Mouse (Mus musculus) CD4-positive helper T cell, adult 2 months (primary cell): ENCODE results near the gene Ephb3.

Source experiments
- DNase-seq: peaks from one replicate; pipeline ENCODE4 v3.0.0-alpha.2; 2012; ENCODE audit warnings: low read depth, missing footprints, low spot score

Ephb3 gene

DNA sequence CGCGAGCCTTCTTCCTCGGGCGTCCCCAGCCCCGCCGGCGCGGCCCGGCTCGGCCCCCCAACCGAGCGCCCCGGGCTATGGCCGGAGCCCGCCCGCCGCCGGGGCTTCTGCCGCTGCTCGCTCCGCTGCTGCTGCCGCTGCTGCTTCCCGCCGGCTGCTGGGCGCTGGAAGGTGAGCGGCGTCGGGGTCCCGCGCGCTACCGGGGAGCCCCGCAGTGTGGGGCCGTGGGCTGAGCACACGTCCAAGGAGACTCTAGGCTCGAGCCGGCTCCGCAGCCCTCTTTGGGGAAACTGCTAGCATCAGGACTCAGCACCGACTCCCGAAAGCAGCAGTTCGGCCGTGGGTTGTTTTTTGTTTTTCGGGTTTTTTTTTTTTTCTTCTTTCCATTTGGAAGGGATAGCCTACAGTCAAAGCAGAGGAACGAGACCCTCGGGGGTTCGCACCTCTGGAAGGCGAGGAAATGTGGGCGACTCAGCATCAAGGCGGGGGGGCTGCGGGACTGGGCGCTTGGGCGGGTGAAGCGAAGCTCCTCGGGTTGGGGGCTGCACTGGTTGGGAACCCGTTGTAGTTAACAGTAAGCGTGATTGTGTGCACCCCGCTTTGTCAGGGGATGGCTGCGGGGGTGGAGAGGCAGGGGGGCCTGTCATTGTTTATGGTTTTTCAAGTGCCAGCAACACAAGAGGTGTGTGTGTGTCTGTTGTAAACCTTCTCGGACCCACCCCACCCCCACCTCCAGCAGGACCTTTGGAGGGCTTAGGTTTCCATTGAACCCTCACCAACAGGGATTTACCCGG, 735 bp downstream of the Ephb3 start:
- no peak for DNase-seq

DNA sequence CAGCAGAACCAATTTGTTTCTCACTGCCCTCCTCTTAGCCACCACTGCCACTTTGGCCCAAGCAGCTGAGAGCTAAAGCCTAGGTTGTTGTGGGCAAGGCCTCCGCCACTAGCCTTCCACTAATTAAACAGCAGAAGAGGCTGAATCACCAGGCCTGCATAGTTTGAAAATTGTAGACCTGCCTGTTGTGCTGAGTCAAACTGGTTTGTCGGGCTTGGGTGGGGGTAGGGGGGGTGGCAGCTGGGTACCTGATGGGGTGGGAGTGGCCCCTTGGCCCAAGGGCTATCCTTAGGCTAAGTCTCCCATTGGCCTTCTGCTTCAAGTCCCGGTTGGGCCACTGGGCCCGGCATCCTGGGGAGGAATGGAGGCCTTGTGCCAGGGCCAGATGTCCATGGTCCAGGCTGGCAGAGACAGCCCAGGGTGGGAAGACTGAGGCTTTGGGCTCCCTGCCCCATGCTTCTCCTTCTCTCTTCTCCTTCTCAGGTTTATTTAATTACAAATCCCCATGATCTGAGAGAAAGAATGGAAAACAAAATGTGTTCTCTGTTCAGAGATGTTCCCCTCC, 3.5 kb downstream of the Ephb3 start:
- DNase-seq: no peak

DNA sequence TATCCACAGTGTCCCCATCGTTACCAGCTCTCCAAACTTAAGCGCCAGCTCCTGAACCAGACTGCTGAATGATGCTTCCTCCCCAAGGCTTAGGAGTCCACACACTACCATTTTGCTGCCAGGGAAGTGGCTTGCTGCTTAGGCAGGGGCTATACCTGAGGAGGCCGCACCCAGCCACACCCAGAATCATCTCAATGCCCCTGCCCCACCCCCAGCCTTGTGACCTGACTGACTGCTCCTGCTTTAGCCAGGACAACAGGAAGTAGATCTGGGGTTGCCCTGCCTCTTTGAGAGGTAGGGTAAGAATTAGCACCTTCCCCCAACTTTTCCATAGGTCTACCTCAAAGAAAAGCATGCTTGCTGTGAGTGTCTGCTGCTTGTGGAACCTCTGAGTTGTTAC, 4.7 kb downstream of the Ephb3 start:
- DNase-seq: no peak

GRCm38 (mm10) chr16:21210204-21210603, 5.6 kb downstream of the Ephb3 start:
- no peak for DNase-seq

GRCm38 (mm10) chr16:21210667-21211338, 6.2 kb downstream of the Ephb3 start:
- DNase-seq: no peak

DNA sequence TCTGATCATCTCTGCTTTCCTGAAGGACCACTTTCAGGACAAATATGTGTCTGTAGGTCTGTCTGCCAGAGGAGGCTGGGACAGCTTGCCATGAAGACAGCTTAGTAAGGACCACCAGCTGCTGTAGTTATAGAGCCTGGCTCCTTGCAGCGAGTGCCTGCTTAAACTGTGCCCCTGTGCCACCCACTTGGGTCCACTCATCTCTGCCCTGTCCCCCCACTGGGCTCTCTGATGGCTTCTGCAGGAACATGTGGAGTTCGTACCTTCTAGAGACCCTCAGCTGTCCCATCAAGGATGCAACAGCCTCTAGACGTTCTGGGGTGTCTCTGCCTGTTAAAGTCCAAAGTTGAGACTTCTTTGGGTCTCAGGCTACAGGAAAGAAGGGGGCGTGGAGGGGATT, 6.9 kb downstream of the Ephb3 start:
- DNase-seq: no peak

- no peak for DNase-seq
Observed at GRCm38 (mm10) chr16:21212369-21212768, 7.8 kb downstream of the Ephb3 start.

- no peak for DNase-seq
Observed at GRCm38 (mm10) chr16:21213939-21214338, 9.4 kb downstream of the Ephb3 start.

DNA sequence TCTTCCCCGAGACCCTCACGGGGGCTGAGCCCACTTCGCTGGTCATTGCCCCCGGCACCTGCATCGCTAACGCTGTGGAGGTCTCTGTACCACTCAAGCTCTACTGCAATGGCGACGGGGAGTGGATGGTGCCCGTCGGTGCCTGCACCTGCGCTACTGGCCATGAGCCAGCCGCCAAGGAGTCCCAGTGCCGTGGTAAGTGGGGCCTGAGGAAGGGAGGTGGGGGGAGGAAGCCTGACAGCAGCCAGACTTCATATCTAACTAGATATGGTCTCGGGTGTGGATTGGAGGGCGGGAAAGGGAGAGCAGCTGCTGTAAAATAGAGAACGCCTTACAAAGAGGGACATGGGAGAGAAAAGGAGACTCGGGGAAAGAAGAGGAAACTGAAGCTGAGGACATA, 10.2 kb downstream of the Ephb3 start:
- no peak for DNase-seq

- no peak for DNase-seq
Observed at GRCm38 (mm10) chr16:21216047-21216446, 11.5 kb downstream of the Ephb3 start.

GRCm38 (mm10) chr16:21217233-21217632, 12.7 kb downstream of the Ephb3 start:
- DNase-seq: no peak

GRCm38 (mm10) chr16:21219656-21220055, 15.1 kb downstream of the Ephb3 start:
- DNase-seq: no peak

GRCm38 (mm10) chr16:21223038-21223437, 18.5 kb downstream of the Ephb3 start:
- DNase-seq: no peak

GRCm38 (mm10) chr16:21224648-21225240, 20.2 kb downstream of the Ephb3 start:
- no peak for DNase-seq

DNA sequence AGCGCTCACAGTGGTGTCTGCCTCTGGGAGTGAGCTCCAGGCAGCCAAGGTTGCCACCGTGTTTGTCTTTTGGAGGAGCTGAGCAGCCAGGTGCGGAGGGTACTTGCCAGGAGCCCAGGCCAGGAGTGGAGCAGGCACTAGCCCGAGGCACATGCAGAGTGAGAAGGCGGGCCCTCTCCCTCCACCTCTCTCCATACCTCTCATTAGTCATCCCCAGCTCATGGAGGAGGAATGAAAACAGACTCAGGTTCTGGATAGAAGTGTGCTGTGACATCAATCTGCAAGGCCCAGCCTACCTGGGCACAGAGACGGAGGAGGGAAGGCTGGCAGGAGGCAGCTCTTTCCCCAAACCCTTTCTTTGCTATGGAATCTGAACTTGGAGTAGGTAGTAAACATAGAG, 22.1 kb downstream of the Ephb3 start:
- no peak for DNase-seq

GRCm38 (mm10) chr16:21235135-21235534, 30.6 kb downstream of the Ephb3 start:
- DNase-seq: no peak

DNA sequence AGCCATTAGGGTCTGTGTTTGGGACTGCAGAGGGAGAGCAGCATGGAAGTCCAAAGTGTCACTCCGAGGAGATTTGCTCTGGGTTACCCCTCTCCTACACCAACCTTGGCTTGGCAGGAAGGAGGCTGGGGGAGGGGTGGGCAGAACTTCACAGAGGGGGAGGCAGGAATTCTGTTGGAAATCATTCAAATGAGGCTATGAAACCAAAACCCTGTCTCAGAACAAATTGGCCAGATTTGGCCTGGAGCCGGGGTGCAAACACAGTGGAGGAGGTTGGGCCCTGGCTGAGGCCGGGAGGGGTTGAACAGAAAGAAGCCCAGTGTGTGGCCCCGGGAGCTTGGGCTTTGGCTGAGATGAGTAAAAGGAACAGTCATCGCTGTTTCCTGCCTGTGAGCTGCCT, 34.2 kb downstream of the Ephb3 start:
- no peak for DNase-seq

- no peak for DNase-seq
Observed at GRCm38 (mm10) chr16:21240547-21240946, 36.0 kb downstream of the Ephb3 start.

GRCm38 (mm10) chr16:21241030-21241429, 36.5 kb downstream of the Ephb3 start:
- no peak for DNase-seq

DNA sequence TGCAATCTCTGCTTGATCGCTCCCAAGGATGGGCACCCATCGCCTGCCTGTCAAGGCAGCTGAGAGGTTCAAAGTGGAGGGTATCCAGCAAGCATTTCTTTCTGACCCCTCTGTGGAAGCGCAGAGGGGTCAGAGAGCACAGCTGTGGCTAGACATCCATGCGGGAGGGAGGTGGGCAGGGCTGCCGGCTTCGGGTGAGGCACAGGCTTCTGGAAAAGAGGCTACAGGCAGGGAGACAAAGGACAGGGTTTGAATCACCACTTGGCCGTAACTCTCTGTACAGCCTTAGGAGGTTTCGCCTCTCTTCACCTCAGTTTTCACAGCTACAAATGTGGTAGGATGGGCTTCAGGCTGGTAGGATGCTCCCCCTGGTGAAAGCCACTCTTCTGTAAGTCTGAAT, 38.4 kb downstream of the Ephb3 start:
- DNase-seq: no peak

GRCm38 (mm10) chr16:21244803-21245202, 40.2 kb downstream of the Ephb3 start:
- no peak for DNase-seq

DNA sequence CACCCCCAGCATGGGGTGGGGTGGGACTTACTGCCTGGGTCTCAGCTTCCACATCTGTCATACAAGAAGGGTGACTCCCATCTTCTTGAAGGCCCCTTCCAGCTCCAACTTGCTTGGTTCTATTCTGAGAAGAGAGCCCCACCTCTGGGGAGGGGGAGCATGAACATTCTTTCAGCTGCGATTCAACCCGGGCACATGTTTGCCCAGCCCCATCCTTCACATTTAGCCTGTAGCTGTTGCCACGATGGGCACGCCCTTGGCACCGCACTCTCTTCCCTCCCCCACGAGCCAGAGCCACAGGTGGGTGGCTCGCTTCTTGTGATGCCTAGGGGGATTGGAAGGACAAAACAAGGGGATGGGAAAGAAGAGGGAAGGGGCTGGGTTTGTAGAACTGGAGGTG, 40.8 kb downstream of the Ephb3 start:
- no peak for DNase-seq
